Mouse (Mus musculus) monocyte, adult 2 months (primary cell): ENCODE results near the gene Ablim1.

Experiments used
- DNase-seq, 2 experiments: peaks; one replicate each; pipeline ENCODE4 v3.0.0; 2022; ENCODE audit warnings: low spot score in 2 of 2, low read depth in 1 of 2

The Ablim1 gene

DNA sequence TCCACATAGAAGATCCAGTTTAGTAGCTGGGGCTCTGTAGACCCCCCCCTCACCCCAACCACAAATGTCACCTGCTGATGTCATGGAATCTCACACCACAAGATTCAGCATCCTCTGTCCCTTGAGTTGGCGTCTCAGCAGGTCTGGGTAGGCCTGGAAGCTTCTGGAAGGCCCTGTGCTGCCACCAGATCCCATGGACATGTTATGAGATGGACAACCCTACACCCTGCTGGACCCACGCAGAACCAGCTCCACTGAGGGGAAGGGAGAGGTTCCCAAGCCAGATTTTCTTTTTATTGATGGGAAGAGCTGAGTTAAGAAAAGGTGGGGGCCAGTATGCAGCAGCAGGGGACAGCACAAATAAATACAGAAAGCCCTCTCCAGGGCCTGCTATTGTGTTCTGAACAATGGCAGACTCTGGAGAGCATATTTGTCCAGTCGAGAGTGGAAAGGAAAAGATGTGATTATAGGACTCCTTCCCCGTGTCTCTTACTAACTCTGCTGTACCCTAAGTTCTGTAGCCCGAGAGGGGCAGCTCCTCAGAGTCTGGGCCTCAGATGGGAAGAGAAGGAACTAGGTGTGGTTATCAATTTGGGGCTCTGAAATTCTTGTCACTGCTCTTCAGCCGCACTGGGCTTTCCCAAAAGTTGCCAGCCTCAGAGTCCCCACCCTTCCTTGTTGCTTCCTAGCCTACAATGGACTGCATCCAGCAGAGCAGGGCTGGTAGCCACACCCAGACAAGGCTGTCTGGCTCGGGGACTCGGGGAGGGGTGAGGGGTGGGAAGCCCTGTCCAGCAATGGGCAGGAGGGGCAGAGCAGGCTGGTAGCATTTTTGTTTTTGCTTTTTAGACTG lies 286.2 kb downstream of the Ablim1 start:
- no peak for DNase-seq

DNA sequence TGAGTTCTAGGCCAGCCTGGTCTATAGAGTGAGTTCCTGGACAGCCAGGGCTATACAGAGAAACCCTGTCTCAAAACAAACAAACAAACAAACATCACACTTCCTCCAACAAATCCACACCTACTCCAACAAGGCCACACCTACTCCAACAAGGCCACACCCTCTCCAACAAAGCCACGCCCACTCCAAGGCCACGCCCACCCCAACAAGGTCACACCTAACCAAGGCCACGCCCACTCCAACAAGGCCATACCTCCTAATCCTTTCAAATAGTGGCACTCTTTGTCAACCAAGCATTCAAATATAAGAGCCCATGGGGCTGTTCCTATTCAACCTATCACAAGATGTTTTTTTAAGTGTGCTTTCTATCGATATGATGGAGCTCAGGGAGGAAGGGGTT lies 288.2 kb downstream of the Ablim1 start:
- DNase-seq = no peak

DNA sequence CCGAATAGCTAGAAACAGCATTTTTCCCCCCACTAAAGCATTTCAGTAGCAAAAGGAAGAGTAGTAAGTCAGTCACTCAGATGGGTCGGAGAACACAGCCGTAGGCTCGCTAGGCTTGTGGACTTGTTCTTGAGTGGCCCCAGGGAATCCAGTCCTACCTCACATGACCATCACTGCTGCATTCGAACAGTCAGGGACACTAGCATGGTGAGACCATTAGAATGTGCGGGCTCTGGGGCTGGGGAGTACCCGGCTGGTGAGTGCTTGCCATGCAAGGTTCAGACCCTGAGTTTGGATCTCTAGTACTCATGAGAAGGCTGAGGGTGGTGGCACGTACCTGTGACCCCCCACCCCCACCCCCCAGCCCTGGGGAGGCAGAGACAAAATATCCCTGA lies 296.9 kb downstream of the Ablim1 start:
- no peak for DNase-seq

DNA sequence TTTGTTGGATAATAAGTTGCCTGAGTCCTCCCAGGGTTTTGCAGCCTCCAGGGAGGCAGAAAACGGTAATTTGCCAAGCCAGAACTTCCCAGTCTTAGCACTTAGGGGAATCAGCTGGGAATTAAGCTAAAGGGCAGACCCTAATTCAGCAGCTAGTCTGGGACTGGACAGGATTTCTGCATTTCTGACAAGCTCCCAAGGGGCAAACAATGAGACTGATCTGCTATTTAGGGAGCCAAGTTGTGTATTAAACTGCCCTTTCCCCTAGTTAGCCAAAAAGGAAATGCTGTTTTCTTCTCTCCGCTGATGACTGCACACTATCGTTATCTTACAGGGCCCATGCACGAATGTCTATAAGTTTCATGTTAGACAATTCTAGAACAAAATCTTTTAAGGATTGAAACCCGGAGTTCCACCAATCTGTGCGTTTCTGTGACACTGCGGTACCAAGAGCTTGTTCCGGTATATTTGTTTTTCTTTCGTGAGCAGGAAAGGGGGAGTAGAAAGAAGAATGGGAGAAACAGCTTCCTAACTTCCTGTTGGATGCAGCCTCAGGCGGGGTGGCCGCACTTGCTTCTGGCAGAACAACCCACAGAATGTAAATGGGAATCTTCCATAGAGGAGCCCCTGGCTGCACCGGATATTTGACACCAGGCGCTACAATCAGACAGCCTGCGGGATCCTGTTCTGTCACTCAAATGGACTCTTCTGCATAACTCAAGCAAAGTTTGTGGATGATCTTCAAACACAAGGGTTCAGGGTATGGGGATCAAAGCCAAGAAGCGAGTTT lies 297.5 kb downstream of the Ablim1 start:
- no peak for DNase-seq

DNA sequence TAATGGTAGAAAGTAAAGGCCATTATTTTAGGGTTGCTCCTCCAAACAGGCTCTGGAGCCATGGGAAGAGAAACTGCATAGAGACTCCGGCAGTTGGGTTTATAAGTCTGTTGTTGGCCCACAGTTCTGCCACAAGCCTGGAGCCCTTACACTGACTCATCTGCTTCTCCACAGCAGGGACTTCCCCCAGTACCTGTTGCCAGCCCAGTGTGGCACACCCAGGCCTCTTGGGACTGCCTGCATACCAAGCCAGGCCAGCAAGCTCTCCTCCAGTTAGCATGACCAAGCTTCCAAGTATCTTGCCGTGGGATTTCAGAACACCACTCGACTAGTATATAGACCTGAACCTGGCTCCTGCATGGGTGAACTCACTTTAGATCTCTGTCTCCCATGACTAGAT lies 299.9 kb downstream of the Ablim1 start:
- DNase-seq = no peak

DNA sequence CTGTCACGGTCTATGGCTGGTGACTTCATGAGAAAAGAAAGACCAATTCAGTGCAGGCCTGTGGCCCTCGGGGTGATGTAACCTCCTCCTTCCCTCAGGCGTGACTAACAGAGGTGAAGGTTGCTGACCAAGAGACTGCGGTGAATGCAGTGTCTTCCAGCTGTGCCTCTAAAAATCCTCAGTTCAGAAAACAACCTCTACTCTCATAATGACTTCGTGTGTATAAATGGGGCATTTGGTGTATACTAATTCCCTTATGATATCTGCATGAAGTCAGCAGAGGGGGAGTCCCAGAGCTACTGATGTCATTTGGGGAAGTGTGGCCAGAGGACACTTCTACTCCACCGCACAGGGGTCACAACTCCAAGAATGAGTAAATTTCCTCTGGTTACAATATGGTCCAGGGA lies 301.4 kb downstream of the Ablim1 start:
- DNase-seq = no peak

DNA sequence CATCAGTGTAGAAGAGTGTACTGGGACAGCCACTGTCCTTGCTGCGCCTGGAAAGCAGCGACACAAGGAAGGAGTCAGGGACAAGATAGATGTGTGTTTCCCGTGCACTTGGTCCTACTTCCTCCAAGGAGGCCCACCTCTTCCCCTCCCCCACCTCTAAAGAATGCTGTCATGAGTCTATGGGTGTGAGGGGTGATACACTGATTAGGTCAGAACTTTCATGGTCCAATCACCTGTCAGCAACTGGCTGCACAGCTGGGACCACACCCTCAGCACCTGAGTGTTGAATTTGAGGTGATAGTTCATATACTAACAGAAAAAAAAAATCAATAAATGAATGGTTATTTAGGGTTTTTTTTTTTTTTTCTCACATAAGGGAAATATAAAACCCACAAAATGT lies 302.7 kb downstream of the Ablim1 start:
- no peak for DNase-seq

DNA sequence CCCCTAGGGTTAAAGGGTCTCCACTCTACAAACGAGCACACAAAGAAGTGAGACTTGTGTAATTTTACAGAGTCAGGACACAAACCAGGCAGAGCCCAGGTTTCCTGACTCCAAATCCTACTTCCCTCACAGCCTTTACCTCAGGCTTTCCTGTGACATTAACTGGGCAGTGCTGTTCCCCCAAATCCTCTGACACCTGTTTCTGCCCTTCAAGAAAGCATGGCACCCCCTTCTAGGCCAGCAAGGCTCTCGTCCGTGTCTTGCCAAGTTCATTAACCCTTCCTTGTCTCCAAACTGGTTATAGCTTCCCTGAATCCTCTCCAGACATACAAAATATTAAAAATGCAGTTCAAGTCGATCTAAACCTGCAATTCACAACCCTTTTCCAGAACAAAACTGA lies 304.7 kb downstream of the Ablim1 start:
- no peak for DNase-seq

DNA sequence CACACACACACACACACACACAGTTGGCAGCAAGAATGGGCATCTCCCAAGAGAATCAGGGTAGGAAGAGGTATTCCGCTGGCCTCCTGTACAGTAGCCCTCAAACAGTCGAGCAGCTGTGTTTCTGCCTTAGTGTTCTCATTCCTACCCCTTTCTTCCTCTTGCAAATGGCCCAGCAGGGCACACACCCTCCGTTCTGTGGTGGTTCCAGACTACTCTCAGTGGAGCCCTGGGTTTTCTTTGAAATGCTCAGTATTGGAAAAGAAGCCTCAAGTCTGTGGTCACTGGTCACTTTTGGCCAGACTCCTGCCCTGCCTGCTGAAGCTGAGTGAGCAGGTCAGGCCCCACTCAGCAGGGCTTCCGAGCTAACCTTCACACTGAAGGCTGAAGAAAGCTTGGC lies 305.1 kb downstream of the Ablim1 start:
- no peak for DNase-seq

DNA sequence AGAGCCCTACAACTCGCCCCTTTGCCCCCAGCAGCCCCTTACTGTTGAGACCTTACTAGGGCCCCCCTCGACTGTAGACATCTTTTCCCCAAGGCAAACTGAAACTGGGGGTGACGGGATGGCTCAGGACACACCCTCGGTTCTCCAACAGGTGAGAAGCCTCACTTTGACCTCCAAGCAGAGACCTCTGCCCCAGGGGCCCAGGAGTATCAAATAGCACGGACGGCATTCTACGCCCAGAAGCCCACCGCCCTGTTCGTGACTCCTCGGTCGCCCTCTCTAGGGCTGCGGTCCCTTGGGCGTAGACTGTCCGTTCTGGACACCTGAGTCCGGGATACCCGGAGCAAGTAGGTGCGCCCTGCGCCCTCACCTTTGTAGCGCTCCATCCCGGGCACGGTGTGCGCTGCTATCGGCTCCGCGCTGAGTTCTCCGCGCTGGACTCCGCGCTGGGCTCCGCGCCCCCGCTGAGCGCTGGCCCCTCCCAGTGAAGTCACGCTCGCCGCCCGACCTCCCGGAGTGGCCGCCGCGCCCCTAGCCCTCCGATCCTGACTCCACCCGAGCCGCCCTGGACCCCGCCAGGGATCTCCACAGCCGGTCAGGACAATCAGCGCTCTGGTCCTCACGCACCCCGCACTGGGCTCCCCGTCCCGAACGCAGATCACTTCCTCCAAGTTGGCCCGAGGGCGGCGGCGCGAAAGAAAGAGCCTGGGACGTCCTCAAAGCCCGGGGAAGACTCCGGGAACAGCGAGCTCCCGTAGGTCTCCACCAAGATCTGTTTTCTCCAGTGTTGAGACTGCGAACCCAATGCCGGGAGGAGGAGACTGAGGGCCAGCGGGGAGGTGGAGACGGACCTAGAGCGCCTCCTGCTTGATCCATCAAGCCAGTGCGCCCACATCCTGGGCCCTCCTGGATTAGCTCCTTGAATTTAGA lies 306.7 kb downstream of the Ablim1 start, which contains the start of gene Afap1l2:
TSS of gene Afap1l2 (minus strand) at position 448 of the 930 bp plus-strand sequence.
- no peak for DNase-seq

DNA sequence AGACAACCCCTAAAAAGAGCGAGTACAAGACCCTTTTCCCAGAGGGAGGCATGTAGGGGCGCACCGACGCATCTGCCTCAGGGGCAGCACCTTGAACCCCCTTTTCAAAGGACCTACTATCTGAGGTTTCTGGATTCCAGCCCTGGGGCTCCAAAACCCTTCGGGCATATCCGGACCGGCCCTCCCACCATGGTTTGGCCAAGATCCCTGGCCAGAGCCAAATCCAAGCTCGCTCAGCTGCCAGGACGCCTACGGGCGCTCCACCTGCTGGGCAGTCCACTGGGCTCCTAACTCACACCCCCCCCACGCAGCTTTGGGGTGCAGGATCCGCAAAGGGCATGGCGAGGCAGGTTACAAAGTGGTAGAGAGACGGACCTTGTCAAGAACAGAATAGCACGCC lies 307.4 kb downstream of the Ablim1 start:
- DNase-seq = no peak

DNA sequence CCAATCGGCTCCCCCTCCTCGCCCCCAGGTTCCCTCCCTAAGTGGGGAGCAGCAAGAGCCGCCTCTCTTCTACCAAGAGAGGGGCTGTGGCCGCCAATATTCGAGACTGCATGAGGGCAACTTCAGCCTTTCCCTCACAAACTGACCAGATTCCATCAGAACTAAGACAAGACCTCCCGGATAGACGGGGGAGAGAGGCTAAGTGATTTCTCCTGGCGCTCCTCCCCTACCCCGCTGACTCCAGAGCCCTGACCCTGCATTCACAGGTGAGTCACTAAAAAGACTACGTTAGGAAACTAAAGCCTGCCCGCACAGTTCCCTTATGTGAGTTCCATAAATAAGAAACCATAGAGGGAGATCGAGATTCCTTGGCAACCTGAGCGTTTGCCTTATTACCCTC lies 307.9 kb downstream of the Ablim1 start:
- no peak for DNase-seq

DNA sequence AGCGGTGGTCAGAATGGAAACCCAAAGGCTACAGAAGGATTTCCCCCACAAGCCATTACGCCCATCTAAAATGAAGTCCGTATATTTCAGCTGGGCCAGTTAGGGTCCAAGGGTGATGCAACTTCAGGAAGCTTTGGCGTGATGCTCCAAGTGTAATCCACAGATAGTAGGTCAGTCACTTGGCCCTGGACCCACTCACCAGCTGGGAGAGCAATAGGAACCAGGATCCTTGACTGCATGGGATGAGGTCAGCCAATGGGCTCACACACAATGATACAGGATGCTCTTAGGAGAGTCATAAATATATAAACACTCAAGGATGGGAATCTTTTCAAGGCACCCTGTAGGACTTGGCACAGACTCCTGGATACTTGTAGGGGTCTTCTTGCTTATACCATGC lies 309.7 kb downstream of the Ablim1 start:
- no peak for DNase-seq

DNA sequence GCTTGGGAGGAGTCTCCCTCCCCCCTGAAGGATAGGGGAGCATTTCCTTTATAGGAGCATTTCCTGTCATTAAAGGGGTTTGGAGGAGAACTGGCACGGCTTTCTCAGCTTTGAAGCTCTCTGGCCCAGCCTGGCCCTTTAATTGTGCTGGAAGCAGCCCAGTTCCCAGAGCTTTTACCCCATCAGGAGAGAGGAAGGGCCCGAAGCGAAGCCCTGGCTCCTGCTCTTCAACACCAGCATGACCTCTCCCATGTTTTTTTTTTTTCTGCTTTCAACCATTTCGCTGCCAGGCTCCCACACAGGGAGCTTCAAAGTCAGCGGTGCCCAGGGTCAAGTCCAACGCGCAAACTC lies 311.3 kb downstream of the Ablim1 start:
- no peak for DNase-seq

DNA sequence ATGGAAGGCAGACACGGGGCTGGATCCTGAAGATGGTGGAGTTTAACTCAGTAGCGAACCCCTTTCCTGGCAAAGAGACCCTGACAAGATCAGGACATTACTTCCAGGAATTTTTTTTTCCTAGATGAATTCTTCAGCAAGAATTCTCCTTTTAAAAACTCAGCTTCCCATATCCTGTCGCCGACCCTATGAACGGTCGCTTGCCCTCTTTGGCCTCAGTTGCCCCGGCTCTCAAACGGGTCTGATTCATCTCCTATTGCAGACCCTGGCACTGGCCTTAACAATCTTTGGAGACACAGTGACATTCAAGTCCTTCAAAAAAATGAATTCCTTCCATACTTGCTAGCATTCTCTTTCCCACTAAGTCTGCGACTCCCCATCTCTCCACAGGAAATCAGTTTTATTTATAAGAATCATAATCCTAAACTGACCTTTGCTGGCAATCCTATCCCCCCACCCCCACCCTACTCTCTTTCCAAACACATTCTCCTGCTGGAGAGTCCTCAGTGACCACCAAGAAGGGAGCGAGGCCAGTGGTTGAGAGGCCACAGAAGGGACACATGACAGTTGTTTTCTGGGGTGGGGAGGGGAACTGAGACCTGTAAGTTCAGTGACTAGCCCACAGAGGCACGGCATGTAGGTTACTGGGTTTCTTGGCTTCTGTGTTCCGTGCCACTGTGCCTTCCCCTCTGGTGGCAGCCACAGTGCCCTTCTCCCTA lies 311.8 kb downstream of the Ablim1 start:
- DNase-seq = no peak

DNA sequence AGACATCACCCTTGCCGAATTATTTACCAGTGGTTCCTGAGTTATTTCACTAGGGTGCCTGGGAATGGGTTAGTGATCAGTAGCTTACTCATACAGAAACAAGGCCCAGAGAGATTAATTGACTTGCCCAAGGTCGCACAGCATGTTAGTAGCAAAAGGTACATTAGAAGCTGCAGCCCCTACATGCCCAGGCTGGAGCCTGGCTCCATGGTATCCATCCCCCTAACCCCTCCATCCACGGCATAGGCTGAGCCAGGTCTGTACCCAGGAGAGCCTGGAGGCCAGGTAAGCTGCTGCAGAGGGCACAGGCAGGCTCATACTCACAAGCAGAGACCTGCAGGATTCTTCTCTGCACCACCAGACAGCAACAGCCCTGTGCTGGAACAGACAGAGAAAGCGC lies 312.8 kb downstream of the Ablim1 start:
- DNase-seq = no peak

DNA sequence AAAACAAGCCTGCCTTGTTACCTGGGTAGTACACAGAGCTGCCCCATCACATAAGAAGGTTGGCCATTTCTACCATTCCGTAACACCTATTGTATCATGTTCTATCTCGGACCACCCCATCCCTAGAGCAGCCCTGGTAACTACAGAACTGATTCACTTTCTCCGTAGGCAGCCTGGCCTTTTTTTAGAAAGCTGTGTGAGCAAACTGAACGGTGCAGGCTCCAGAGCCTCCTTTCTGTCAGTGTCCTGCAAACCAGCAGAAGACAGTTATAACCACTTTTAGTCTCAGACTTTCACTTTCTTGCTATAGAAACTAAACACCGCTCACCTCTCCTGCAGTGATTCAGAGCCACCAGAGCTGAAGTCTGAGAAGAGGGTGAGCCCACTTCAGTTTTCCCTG lies 314.1 kb downstream of the Ablim1 start:
- no peak for DNase-seq

DNA sequence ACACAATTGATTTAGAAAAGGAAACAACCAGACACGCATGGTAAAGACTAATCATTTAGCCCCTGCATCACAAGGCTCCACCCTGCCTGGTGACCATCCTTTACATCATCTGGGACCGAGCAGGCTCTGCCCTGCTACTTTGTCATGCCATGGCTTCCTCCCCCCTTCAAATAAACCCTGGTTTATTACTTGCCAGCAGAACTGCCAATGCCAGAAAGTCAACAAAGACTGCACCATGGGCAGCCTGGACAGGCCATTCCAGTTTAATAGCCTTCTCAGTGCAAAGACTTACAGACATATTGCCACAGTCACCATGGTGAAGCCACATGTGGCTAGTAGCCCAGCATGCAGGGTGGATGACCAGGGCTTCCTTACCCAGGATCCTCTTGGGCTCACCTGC lies 314.9 kb downstream of the Ablim1 start:
- no peak for DNase-seq

DNA sequence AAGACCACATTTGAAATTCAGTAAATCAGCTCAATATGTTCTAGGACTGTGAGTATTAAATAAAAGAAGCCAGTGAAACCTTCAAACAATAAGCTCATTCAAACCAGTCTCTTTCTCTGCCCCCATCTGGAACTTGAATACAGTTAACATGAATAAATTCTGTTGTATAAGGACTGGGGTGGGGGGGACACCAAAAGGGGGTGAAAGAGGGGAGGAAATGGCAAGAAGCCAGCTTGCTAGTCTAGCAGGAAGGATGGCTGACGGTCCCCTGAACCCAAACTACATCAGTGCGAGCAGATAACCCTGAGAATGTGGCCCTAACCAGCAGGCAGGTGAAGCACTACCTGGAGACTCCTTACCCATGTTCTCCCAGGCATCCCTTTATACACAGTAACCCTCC lies 315.8 kb downstream of the Ablim1 start:
- no peak for DNase-seq

DNA sequence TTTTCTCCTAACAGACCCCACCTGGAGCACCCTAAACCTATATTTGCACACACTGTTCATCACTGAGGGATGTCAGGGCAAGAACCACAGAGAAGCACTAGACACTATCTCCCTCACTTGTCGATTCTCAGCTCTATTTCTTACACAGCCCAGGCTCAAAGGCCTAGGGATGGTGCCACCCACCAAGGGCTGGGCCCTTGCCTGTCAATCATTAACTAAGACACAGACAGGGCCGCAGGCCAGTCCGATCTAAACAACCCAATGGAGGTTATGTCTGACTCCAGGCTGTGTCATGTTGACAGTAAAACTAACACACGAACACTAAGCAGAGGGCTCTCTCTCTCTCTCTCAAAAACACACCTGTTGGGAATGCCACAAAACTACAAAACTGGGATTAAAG lies 316.4 kb downstream of the Ablim1 start:
- no peak for DNase-seq

DNA sequence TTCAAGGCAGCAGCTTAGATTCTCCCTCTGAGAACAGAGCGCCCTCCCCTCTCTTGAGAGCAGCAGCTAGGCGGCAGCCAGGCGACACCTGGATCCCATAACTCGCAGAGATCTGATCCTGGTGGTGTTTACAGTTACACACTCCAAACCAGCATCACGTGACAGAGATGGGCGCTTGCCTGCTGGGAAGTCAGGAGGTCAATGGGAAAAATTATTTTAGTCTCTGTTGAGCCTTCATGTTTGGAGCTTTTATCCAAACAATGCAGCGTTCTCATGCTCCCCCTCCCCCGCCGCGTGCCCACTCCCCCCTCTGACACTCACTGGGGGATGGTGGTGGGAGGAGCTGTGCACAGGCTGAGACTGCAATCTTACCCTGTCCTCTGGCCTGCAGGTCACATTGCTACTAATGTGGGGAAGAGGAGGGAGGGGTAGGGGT lies 317.5 kb downstream of the Ablim1 start:
- DNase-seq = no peak
